Mouse (Mus musculus): Measurements from ENCODE around the gene Gm5767.
"Not testable (repeated sequence)": the region's sequence is repeated elsewhere in the genome, so short reads cannot be mapped to it uniquely, and the experiment has no call there.

Gm5767 gene

DNA sequence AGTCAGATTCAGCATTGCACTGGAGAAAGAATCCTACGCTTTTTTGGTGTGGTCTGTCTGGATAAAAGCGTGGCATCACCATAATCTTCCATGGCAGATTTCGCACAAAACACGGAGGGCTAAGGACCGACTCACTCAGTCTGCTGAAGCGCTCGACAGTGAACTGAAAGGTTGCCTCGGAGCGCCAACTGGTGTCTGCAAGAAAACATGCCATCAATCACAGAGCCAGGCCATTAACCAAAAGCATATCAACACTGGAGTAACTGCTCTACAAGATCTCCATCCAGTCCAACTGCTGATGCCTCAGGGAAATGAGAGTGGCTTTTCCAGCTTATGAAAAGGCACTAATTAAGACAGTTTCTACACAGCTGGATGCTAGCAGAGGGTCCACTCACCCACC lies 31.4 kb downstream of the Gm5767 start:
- DNase-seq (ENCODE audit: low read depth, low spot score) = no peak

GRCm38 (mm10) chr16:8714851-8715250 lies 34.3 kb downstream of the Gm5767 start:
- no peak for DNase-seq (ENCODE audit: low read depth, low spot score)

GRCm38 (mm10) chr16:8715513-8716080 lies 35.0 kb downstream of the Gm5767 start:
- DNase-seq (ENCODE audit: low read depth, low spot score) = no peak

DNA sequence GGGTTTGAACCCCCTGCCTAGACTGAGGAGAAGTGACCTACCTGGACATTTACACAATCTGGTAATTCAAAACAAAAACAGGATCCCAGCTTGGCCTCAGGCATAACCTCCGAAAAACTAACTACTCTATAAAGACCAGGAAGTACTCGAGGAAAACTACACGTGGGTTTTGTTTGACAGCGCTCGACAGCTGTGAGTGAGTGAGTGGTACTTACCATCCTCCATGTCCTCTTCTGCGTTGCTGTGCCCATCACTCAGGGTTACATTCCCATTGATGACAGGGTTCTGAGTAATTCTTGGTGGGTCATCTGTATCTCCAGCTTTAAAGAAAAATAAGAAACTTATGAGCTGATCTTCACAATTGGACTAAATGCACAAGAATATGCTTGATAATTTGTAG lies 35.7 kb downstream of the Gm5767 start:
- DNase-seq (ENCODE audit: low read depth, low spot score) = no peak

- no peak for DNase-seq (ENCODE audit: low read depth, low spot score)
These were observed 37.2 kb downstream of the Gm5767 start for GRCm38 (mm10) chr16:8717744-8718143.

GRCm38 (mm10) chr16:8720447-8720846 lies 39.9 kb downstream of the Gm5767 start:
- no peak for DNase-seq (ENCODE audit: low read depth, low spot score)

DNA sequence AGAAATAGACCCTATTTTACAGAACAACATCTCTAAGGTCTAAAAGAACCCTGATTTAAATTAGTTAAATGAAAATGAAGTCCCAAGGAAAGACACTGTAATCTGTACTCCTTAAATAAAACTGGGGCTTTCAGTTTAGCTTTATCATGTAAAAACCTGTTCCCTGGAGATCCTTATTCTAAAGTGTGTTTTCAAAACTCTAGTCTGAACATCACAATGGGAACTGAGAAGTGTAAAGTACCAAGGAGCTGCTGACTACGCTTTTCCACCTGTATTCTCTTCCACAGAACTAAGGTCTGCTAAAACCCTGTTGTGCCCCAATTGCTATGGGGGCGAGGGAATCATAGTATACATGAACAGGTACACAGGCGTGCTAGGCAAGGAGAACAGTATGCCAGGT lies 43.5 kb downstream of the Gm5767 start:
- no peak for DNase-seq (ENCODE audit: low read depth, low spot score)

- no peak for DNase-seq (ENCODE audit: low read depth, low spot score)
These were observed 45.2 kb downstream of the Gm5767 start for GRCm38 (mm10) chr16:8725807-8726206.

GRCm38 (mm10) chr16:8728111-8728748 lies 47.7 kb downstream of the Gm5767 start:
- DNase-seq (ENCODE audit: low read depth, low spot score) = no peak

DNA sequence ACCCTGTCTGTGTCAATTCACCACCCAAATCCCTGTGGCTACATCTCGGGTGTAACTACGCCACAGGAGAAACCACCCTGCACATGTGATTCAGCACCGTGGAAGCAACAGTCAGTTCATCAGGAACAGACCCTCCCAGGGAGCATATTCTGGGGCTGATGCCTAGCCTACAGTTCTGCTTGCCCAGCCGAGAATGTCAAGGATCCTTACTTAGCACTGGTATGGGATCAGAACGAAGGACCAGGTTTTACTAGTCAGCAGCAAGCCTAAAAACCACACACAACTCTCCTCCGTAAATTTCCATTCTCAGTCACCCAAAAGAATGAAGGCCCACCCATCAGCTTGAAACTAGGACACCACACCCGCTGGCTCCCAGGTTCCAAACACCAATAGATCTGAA lies 51.1 kb downstream of the Gm5767 start:
- DNase-seq (ENCODE audit: low read depth, low spot score) = no peak

DNA sequence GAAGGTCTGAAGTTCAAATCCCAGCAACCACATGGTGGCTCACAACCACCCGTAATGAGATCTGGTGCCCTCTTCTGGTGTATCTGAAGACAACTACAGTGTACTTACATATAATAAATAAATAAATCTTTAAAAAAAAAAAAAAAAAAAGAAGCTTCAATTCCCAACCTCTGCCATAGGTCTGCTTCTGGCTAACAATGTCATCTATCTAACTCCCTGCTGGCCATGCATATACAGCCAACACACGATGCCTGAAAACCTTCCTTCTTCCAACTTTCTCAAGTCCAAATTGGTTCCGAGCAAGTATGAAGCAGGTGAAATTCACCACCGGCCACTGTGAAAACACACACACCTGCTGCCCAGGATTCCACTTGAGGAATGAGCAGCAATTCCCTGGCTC lies 51.9 kb downstream of the Gm5767 start:
- DNase-seq (ENCODE audit: low read depth, low spot score) = not testable (repeated sequence)
